Mouse (Mus musculus): Measurements from ENCODE around the gene Tyk2. TPM values are rescaled to one million over a fixed set of nuclear protein-coding genes. Genes with fewer than 3 reads are reported as not detected.

Gene Tyk2
- polyA plus RNA-seq, 1 experiment from 2014 or later: 11.5 TPM

- WGBS: 86% methylated on average over 7 of the region's 7 CpGs
- Histone ChIP-seq H3K9me3 (ENCODE audit: control insufficient read depth, low read length) (no peaks in the 10 kb centered on the region), H3K27ac (ENCODE audit: low read depth, low read length) (no peak overlapping the region), H3K9ac (ENCODE audit: low read depth, low read length) (no peak overlapping the region), H3K4me3 (ENCODE audit: low read depth, low read length) (no peak overlapping the region), H3K4me1 (replicated peaks; ENCODE audit: control insufficient read depth, insufficient read depth, low read length) (peaks cover 2% of the 10 kb centered on the region; the same call in 1 of the 2 replicates), H3K4me2 (no peak overlapping the region), H3K36me3 (ENCODE audit: control insufficient read depth, insufficient read depth, low read length) (no peaks in the 10 kb centered on the region), H3K27me3 (replicated peaks; ENCODE audit: control insufficient read depth, insufficient read depth, low read length) (no peaks in the 10 kb centered on the region)
- ATAC-seq (replicated peaks; ENCODE audit: low FRiP score) (no peak), DNase-seq (ENCODE audit: low spot score) (no peak)
Observed at GRCm38 (mm10) chr9:21114190-21114589, 16.9 kb downstream of the Tyk2 start.

GRCm38 (mm10) chr9:21113751-21114150, 17.3 kb downstream of the Tyk2 start:
- WGBS: 88% methylated on average over 6 of the region's 6 CpGs
- Histone ChIP-seq H3K27me3 (replicated peaks; ENCODE audit: control insufficient read depth, insufficient read depth, low read length) (no peaks in the 10 kb centered on the region), H3K4me3 (ENCODE audit: low read depth, low read length) (no peak overlapping the region), H3K9me3 (ENCODE audit: control insufficient read depth, low read length) (no peaks in the 10 kb centered on the region), H3K27ac (ENCODE audit: low read depth, low read length) (no peak overlapping the region), H3K4me1 (replicated peaks; ENCODE audit: control insufficient read depth, insufficient read depth, low read length) (peaks cover 2% of the 10 kb centered on the region; the same call in 1 of the 2 replicates), H3K9ac (ENCODE audit: low read depth, low read length) (no peak overlapping the region), H3K36me3 (ENCODE audit: control insufficient read depth, insufficient read depth, low read length) (no peaks in the 10 kb centered on the region), H3K4me2 (no peak overlapping the region)
- no peak for ATAC-seq (replicated peaks; ENCODE audit: low FRiP score)
- no peak for DNase-seq (ENCODE audit: low spot score)

DNA sequence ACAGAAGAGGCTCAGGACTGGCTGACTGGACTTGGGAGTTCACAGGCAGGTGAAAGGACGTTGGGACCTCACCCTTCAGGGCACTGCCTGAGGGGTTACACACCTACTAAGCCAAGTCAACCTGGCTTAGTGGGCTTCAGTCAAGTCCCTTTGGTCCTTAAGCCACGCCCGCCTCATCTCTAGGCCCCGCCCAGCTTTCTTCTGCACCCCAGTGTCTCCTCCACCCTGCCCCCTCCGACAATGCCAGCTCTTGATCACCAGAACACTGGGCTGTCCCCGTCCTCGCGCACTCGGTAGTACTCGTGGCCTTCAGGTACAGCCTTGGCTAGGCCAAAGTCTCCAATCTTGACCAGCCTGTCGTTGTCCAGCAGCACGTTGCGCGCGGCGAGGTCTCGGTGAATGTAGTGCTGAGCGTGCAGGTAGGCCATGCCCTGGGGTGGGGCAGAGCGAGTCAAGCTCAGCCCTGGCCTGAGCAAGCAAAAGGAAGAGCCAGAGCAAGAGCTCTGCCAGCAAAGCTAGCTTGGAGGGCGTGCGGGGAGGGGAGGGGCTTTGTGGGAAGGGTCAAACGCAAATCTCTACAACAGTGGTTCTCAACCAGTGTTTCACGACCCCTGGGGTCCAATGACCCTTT, 23.3 kb downstream of the Tyk2 start:
- 53% methylated on average over 23 of the region's 23 CpGs for WGBS
- ATAC-seq (replicated peaks; ENCODE audit: low FRiP score): no peak; the same call in 1 of the 2 replicates

GRCm38 (mm10) chr9:21105760-21106564, 25.1 kb downstream of the Tyk2 start:
- no peak for DNase-seq (ENCODE audit: low spot score)
- Histone ChIP-seq H3K36me3 (ENCODE audit: control insufficient read depth, insufficient read depth, low read length) (no peaks in the 10 kb centered on the region), H3K9ac (ENCODE audit: low read depth, low read length) (no peak overlapping the region), H3K9me3 (ENCODE audit: control insufficient read depth, low read length) (no peaks in the 10 kb centered on the region), H3K4me2 (no peak overlapping the region), H3K4me1 (replicated peaks; ENCODE audit: control insufficient read depth, insufficient read depth, low read length) (peaks cover 22% of the 10 kb centered on the region), H3K27me3 (replicated peaks; ENCODE audit: control insufficient read depth, insufficient read depth, low read length) (no peaks in the 10 kb centered on the region), H3K27ac (ENCODE audit: low read depth, low read length) (peak overlapping the region; percentile 62), H3K4me3 (ENCODE audit: low read depth, low read length) (no peak overlapping the region)
- peak; percentile 76 for ATAC-seq (replicated peaks; ENCODE audit: low FRiP score)
- 54% methylated on average over 5 of the region's 5 CpGs for WGBS

More for the DNA sequence above, 23.3 kb downstream of the Tyk2 start:
- H3K4me3 ChIP-seq (ENCODE audit: low read depth, low read length): no peak overlapping the region
- no peaks in the 10 kb centered on the region for H3K9me3 ChIP-seq (ENCODE audit: control insufficient read depth, low read length)
- no peak for DNase-seq (ENCODE audit: low spot score)
- H3K27me3 ChIP-seq (replicated peaks; ENCODE audit: control insufficient read depth, insufficient read depth, low read length): no peaks in the 10 kb centered on the region
- no peaks in the 10 kb centered on the region for H3K36me3 ChIP-seq (ENCODE audit: control insufficient read depth, insufficient read depth, low read length)
- peaks cover 24% of the 10 kb centered on the region for H3K4me1 ChIP-seq (replicated peaks; ENCODE audit: control insufficient read depth, insufficient read depth, low read length)
- no peak overlapping the region for H3K4me2 ChIP-seq
- no peak overlapping the region for H3K9ac ChIP-seq (ENCODE audit: low read depth, low read length)
- H3K27ac ChIP-seq (ENCODE audit: low read depth, low read length): no peak overlapping the region

DNA sequence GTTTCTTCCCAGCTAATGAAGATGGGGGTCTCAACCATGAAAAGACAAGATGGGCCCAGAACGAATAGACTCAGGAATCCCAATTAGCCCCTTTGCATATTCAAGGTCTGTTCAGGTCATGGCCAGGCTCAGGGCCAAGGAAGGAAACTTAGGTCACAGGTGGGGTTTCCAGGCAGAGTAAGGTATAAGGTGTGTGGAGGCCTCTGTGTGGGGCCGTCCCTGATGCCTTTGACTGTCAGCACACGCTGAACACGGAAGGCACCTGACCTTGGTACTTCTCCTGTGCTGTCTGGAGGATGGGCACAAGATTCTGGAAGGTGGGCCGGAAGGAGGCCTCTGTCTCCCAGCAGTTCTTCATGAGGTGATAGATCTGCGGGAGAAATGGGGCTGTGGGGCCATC, 26.2 kb downstream of the Tyk2 start:
- Histone ChIP-seq H3K9ac (ENCODE audit: low read depth, low read length) (no peak overlapping the region), H3K9me3 (ENCODE audit: control insufficient read depth, low read length) (no peaks in the 10 kb centered on the region), H3K4me2 (no peak overlapping the region), H3K4me1 (replicated peaks; ENCODE audit: control insufficient read depth, insufficient read depth, low read length) (peaks cover 29% of the 10 kb centered on the region), H3K27ac (ENCODE audit: low read depth, low read length) (no peak overlapping the region), H3K27me3 (replicated peaks; ENCODE audit: control insufficient read depth, insufficient read depth, low read length) (no peaks in the 10 kb centered on the region), H3K4me3 (ENCODE audit: low read depth, low read length) (no peak overlapping the region), H3K36me3 (ENCODE audit: control insufficient read depth, insufficient read depth, low read length) (no peaks in the 10 kb centered on the region)
- ATAC-seq (replicated peaks; ENCODE audit: low FRiP score) (no peak), DNase-seq (ENCODE audit: low spot score) (no peak)
- 86% methylated on average over 6 of the region's 6 CpGs for WGBS

GRCm38 (mm10) chr9:21102076-21102475, 29.0 kb downstream of the Tyk2 start:
- 87% methylated on average over 2 of the region's 2 CpGs for WGBS
- ATAC-seq (replicated peaks; ENCODE audit: low FRiP score): no peak
- H3K4me1 ChIP-seq (replicated peaks; ENCODE audit: control insufficient read depth, insufficient read depth, low read length): peaks cover 28% of the 10 kb centered on the region

DNA sequence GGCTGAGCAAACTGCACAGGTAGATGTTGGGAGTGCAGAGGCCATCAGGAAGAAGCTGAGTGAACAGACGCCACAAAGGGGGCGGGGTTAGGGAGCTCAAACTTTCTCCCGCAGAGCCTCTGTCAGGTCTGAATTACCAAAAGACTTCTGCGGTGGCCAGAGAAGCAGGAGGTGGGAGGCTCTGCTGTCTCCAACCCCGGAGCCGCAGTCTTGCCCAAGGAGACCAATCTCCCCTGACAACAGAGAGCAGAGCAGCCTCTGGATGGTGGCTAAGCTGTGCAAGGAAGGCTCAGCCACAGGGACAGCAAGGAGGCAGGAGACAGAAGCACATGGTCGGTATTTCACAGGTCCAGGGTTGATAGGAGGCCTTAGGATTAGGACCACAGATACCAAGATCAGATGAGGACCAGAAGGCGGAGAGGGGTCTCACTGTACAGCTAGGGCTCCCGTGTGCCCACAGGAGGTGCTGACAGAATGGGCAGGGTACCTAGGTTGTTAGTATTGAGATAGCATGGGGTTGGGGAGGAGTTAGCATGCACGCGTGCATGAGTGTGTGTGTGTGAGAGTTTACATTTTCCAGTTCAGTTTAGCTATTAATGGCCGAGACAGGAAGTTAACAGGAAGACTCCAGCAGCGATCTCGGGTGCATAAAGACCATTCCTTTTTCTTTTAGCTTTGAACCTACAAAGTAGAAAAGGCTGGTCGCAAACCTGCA, 30.4 kb downstream of the Tyk2 start:
- Histone ChIP-seq H3K27ac (ENCODE audit: low read depth, low read length) (no peak overlapping the region), H3K4me1 (replicated peaks; ENCODE audit: control insufficient read depth, insufficient read depth, low read length) (peaks cover 19% of the 10 kb centered on the region), H3K4me2 (peak overlapping the region; percentile 36), H3K9ac (ENCODE audit: low read depth, low read length) (peak overlapping the region; percentile 52; the same call in 1 of the 2 replicates), H3K36me3 (ENCODE audit: control insufficient read depth, insufficient read depth, low read length) (no peaks in the 10 kb centered on the region), H3K27me3 (replicated peaks; ENCODE audit: control insufficient read depth, insufficient read depth, low read length) (no peaks in the 10 kb centered on the region), H3K9me3 (ENCODE audit: control insufficient read depth, low read length) (no peaks in the 10 kb centered on the region), H3K4me3 (ENCODE audit: low read depth, low read length) (no peak overlapping the region)
- DNase-seq (ENCODE audit: low spot score) (no peak), ATAC-seq (replicated peaks; ENCODE audit: low FRiP score) (0 out of 2 replicates have a peak, but pooled peaks have one; percentile 20)
- 36% methylated on average over 15 of the region's 15 CpGs for WGBS

More at GRCm38 (mm10) chr9:21102076-21102475, 29.0 kb downstream of the Tyk2 start:
- DNase-seq (ENCODE audit: low spot score): no peak
- no peak overlapping the region for H3K4me2 ChIP-seq
- no peaks in the 10 kb centered on the region for H3K36me3 ChIP-seq (ENCODE audit: control insufficient read depth, insufficient read depth, low read length)
- H3K9me3 ChIP-seq (ENCODE audit: control insufficient read depth, low read length): no peaks in the 10 kb centered on the region
- no peaks in the 10 kb centered on the region for H3K27me3 ChIP-seq (replicated peaks; ENCODE audit: control insufficient read depth, insufficient read depth, low read length)
- no peak overlapping the region for H3K9ac ChIP-seq (ENCODE audit: low read depth, low read length)
- no peak overlapping the region for H3K4me3 ChIP-seq (ENCODE audit: low read depth, low read length)
- H3K27ac ChIP-seq (ENCODE audit: low read depth, low read length): no peak overlapping the region

DNA sequence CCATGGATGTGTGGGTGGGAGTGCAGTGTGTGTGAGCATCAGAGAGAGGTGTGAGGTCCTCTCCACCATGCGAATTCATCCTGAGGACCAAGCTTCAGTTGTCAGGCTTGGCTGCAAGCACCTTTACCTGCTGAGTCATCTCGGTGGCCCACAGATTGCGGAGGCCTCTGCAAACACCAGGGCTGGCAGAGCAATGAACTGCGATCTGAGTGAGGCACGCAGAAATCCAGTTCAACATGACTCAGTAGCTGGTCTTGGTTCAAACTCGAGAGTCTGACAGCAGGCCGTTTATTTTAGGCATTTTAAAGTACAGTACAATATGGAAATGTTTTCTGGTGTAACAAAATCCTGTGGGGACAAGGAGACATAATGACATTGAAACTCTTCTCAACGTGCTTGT, 33.2 kb downstream of the Tyk2 start:
- no peak for DNase-seq (ENCODE audit: low spot score)
- peaks cover 14% of the 10 kb centered on the region for H3K4me1 ChIP-seq (replicated peaks; ENCODE audit: control insufficient read depth, insufficient read depth, low read length)
- WGBS: 61% methylated on average over 8 of the region's 8 CpGs
- no peaks in the 10 kb centered on the region for H3K36me3 ChIP-seq (ENCODE audit: control insufficient read depth, insufficient read depth, low read length)
- no peak overlapping the region for H3K27ac ChIP-seq (ENCODE audit: low read depth, low read length)
- 0 out of 2 replicates have a peak overlapping the region, but pooled peaks have one; percentile 22 for H3K9ac ChIP-seq (ENCODE audit: low read depth, low read length)
- ATAC-seq (replicated peaks; ENCODE audit: low FRiP score): no peak
- H3K4me2 ChIP-seq: no peak overlapping the region
- no peaks in the 10 kb centered on the region for H3K27me3 ChIP-seq (replicated peaks; ENCODE audit: control insufficient read depth, insufficient read depth, low read length)
- H3K4me3 ChIP-seq (ENCODE audit: low read depth, low read length): no peak overlapping the region
- H3K9me3 ChIP-seq (ENCODE audit: control insufficient read depth, low read length): no peaks in the 10 kb centered on the region

Measured in liver, embryonic 11.5 days (tissue).